Mouse (Mus musculus) erythroblast, embryonic 14.5 days (primary cell): ENCODE measurements around the gene Heg1.

Source experiments
- GATA1 ChIP-seq: IDR thresholded peaks from 2 replicates; pipeline ENCODE4 v1.6.1; 2012; ENCODE audit warnings: low read length, inconsistent platforms, mixed read lengths
- TAL1 ChIP-seq: IDR thresholded peaks from 3 replicates; pipeline ENCODE4 v1.6.1; 2012; ENCODE audit warnings: low read length, inconsistent platforms, mixed read lengths

GRCm38 (mm10) chr16:33739802-33740201 is 55.6 kb downstream of the Heg1 start:
- TF ChIP-seq TAL1 (no peak), GATA1 (no peak)
